Mouse (Mus musculus) forebrain, embryonic 12.5 days (tissue): Measurements from ENCODE around the gene Snx29. TPM values are rescaled to one million over a fixed set of nuclear protein-coding genes. Genes with fewer than 3 reads are reported as not detected.
A peak's percentile ranks its signal among the peaks of the same experiment; 100 is the strongest.

Source experiments
- ATAC-seq: fragments of 200-750 bp; cut with Nextera tagmentation; 2 replicates; pipeline ENCODE4 v1.8.0; 2017; ENCODE audit warnings: moderate TSS enrichment; ENCODE audit not compliant: low FRiP score
- H3K27ac ChIP-seq: fragments of 300-500 bp; sonication (generic); 2 replicates; pipeline ENCODE4 v1.5.1; 2016; ENCODE audit warnings: mild to moderate bottlenecking
- H3K27me3 ChIP-seq: fragments of 300-500 bp; sonication (generic); 2 replicates; pipeline ENCODE4 v1.6.1; 2016; ENCODE audit warnings: mild to moderate bottlenecking
- H3K36me3 ChIP-seq: fragments of 300-500 bp; sonication (generic); replicated peaks from 2 replicates; pipeline ENCODE4 v1.6.1; 2016; ENCODE audit warnings: mild to moderate bottlenecking
- H3K4me1 ChIP-seq: fragments of 300-500 bp; sonication (generic); 2 replicates; pipeline ENCODE4 v1.6.1; 2016
- H3K4me2 ChIP-seq: fragments of 300-500 bp; sonication (generic); 2 replicates; pipeline ENCODE4 v1.6.1; 2016; ENCODE audit warnings: mild to moderate bottlenecking, moderate library complexity
- H3K4me3 ChIP-seq: fragments of 300-500 bp; sonication (generic); replicated peaks from 2 replicates; pipeline ENCODE4 v1.5.1; 2016; ENCODE audit warnings: mild to moderate bottlenecking
- H3K9ac ChIP-seq: fragments of 300-500 bp; sonication (generic); 2 replicates; pipeline ENCODE4 v1.6.1; 2016; ENCODE audit warnings: mild to moderate bottlenecking
- H3K9me3 ChIP-seq: fragments of 300-500 bp; sonication (generic); 2 replicates; pipeline ENCODE4 v1.6.1; 2016
- WGBS: fragments of 180-500 bp; shearing (Covaris S2); methylation state at CpG from one replicate; pipeline ENCODE4 v1.1.7; 2016; 5-methylcytosine and 5-hydroxymethylcytosine counted together
- polyA plus RNA-seq: library from polyadenylated mRNA; unstranded; fragments of >200 nt; fragmentation: Nextera tagmentation; extraction: Ambion mirVana; gene quantifications from 2 replicates; pipeline ENCODE4 v1.2.1, GENCODE M21; 2016

The Snx29 gene
- polyA plus RNA-seq, 1 experiment from 2014 or later = 16.4 TPM

DNA sequence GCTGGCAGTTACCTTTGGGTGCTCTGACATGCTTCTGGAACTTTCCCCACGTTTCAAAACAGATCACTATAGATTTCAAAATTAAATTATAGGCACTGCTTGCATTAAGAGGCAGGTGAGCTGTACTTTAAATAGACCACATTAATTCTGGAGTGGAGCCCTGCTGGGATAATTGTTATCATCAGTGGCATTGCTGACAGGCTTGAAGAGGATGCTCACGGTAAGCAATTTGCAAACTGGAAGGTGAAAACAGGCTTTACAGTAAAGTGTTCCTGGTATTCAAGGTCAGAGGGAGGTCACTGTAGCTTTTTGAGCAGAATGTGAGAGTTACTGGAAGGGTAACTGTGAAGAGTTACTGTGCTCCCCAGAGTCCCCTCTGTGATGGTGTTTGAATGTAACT, 66.6 kb downstream of the Snx29 start:
- ATAC-seq = no peak
- no peak overlapping the region for H3K27ac ChIP-seq
- H3K4me3 ChIP-seq = no peak overlapping the region
- H3K36me3 ChIP-seq = no peaks in the 10 kb centered on the region
- H3K4me1 ChIP-seq = no peaks in the 10 kb centered on the region
- H3K9ac ChIP-seq = no peak overlapping the region
- WGBS = 35% methylated on average over 2 of the region's 2 CpGs
- H3K9me3 ChIP-seq = no peaks in the 10 kb centered on the region
- H3K27me3 ChIP-seq = no peaks in the 10 kb centered on the region
- H3K4me2 ChIP-seq = no peak overlapping the region

DNA sequence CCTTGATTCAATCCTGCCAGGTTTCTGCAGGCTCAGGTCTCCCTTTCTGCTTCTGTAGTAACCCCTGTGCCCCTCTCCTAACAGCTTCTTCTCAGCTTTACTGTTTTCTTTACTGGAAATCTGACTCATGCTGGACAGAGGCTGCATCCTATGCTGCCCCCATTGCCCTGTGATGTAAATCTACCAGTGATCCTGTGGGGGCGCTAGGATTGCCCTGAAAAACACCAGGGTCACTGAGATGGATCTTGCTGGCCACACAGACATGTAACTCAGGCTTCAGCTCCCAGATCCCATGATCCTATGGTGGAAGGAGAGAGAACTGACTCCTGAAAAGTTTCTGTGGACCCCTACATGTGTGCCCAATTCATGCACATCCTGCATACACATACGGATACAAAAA, 73.9 kb downstream of the Snx29 start:
- Histone ChIP-seq H3K36me3 (no peaks in the 10 kb centered on the region), H3K4me2 (no peak overlapping the region), H3K4me3 (no peak overlapping the region), H3K9ac (no peak overlapping the region), H3K4me1 (no peaks in the 10 kb centered on the region), H3K9me3 (no peaks in the 10 kb centered on the region), H3K27me3 (no peaks in the 10 kb centered on the region), H3K27ac (no peak overlapping the region)
- ATAC-seq = no peak
- WGBS = 58% methylated on average over 2 of the region's 2 CpGs

DNA sequence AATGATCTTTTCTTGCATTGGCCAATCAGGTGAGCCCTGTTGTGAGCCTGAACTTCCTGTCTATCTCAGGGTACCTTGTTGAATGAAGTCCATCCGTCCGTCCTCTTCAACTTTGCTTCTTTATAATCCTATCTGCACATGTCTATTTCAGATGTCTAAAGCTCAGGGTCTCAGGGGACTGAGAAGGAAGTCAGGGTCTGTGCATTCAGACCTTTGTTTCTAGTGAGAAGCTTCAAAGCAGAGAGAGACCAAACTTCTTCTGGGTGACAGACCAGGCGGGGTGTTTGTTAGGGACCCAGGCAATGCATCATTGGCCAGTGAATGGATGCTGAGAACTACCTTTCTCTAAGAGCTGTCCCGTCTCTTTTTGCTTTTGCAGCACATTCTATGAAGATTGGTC, 76.7 kb downstream of the Snx29 start:
- 91% methylated on average over 4 of the region's 4 CpGs for whole genome bisulfite sequencing

DNA sequence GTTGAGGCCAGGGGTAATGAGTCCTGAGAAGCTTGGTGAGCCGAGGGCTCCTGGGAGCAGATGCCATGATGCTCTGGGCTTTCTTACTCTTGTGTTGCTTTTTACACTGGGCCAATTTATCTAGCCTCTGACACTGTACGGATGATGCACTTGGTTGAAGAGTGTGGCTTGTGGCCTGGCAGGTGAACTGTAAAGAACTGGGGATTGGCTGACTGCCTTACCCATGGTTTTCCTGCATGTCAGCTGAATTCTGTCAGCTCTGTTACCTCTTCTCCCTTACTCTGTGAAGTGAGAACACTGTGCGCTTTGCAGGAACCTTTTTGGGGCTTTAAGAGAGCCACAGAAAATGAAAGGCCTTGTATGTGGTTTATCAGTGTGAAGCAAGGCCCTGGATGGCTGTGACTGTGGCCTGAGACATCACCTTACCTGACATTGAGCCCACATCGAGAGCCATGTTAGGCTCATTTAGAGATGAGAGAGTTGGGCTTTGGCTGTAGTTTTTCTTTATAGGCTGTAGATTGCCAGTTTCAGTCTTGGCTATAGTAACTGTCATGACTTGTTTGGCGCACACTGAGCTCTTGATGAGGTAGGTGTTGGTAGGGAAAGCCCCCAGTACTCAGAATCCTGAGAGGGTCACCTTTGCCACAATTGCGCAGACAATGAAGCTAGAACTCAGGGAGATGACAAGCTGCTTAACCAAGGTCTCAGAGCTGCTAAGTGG, 77.3 kb downstream of the Snx29 start:
- no peak for ATAC-seq
- 93% methylated on average over 6 of the region's 6 CpGs for WGBS
- no peaks in the 10 kb centered on the region for H3K9me3 ChIP-seq

More for the DNA sequence above, 76.7 kb downstream of the Snx29 start:
- Histone ChIP-seq H3K9ac (no peak overlapping the region), H3K4me2 (no peak overlapping the region), H3K27me3 (no peaks in the 10 kb centered on the region), H3K36me3 (0 out of 2 replicates have a peak, but pooled peaks cover 2% of the 10 kb centered on the region), H3K4me1 (no peaks in the 10 kb centered on the region), H3K4me3 (no peak overlapping the region), H3K27ac (no peak overlapping the region), H3K9me3 (no peaks in the 10 kb centered on the region)
- ATAC-seq = no peak

DNA sequence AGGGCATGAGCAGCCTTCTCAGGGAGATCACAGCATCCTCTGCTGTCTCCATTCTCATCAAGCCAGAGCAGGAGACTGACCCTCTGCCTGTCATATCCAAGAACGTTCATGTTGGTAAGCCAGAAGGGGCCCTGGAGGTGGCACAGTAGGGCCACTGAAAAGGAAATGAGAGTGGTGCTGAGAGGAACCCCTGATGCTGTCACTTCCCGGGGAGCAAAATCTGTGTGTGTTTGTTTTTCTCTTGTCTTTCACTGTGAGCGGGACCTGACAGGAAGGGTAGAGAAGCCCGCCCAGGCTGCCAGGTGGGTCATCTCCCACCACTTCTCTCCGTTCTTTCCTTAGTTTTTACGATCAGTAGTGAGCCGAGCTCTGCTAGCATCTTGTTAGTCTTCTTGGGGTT, 78.2 kb downstream of the Snx29 start:
- no peak for ATAC-seq
- H3K9ac ChIP-seq = no peak overlapping the region
- no peaks in the 10 kb centered on the region for H3K27me3 ChIP-seq
- no peak overlapping the region for H3K27ac ChIP-seq
- no peak overlapping the region for H3K4me2 ChIP-seq
- H3K4me1 ChIP-seq = no peaks in the 10 kb centered on the region
- 82% methylated on average over 7 of the region's 7 CpGs for WGBS
- no peak overlapping the region for H3K4me3 ChIP-seq
- H3K36me3 ChIP-seq = 0 out of 2 replicates have a peak, but pooled peaks cover 2% of the 10 kb centered on the region
- no peaks in the 10 kb centered on the region for H3K9me3 ChIP-seq

More for the DNA sequence above, 77.3 kb downstream of the Snx29 start:
- H3K27ac ChIP-seq = no peak overlapping the region
- H3K9ac ChIP-seq = no peak overlapping the region
- no peak overlapping the region for H3K4me2 ChIP-seq
- H3K4me3 ChIP-seq = no peak overlapping the region
- no peaks in the 10 kb centered on the region for H3K4me1 ChIP-seq
- no peaks in the 10 kb centered on the region for H3K27me3 ChIP-seq
- H3K36me3 ChIP-seq = 0 out of 2 replicates have a peak, but pooled peaks cover 2% of the 10 kb centered on the region

DNA sequence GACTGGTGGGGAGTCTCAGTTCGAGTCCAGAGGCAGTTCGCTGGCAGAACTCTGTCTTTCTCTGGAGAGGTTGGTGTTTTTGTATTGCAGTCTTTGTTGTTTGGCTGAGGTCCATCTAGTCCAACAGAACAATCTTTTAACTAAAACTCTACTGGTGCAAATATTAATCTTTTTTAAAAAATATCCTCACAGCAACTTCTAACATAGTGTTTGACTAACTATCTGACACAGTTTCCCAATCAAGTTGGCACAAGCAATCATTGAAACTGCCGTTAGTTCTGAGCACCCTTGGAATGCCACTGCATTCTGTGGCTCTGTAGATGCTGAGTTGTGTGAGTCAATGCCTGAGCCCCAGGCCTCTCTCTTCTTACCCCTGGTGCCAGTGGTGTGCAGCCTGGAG, 82.5 kb downstream of the Snx29 start:
- 76% methylated on average over 3 of the region's 3 CpGs for WGBS
- H3K9ac ChIP-seq = no peak overlapping the region
- no peaks in the 10 kb centered on the region for H3K27me3 ChIP-seq
- no peak overlapping the region for H3K27ac ChIP-seq
- H3K4me3 ChIP-seq = no peak overlapping the region
- H3K4me1 ChIP-seq = no peaks in the 10 kb centered on the region
- no peaks in the 10 kb centered on the region for H3K9me3 ChIP-seq
- 0 out of 2 replicates have a peak, but pooled peaks cover 2% of the 10 kb centered on the region for H3K36me3 ChIP-seq
- ATAC-seq = no peak
- no peak overlapping the region for H3K4me2 ChIP-seq

DNA sequence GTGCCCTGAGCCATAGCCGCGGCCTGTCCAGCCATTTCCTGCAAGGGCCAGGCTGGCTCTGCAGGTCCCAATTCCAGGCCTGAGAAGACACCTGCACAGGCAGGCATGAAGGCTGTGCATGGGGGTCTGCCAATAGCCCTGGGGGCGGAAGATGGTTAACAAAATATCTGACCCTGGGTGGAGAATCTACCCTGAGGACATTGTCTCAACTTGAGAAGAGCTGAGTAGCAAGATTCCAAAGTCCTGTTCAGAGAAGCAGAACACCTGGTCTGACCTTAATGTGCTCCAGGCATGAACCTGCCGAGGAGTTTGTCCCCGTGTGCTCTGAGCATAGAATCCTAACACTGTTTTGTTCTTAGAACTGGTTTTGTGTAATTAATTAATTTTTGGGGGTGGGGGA, 83.5 kb downstream of the Snx29 start:
- WGBS = 84% methylated on average over 5 of the region's 5 CpGs
- H3K9me3 ChIP-seq = no peaks in the 10 kb centered on the region
- H3K4me2 ChIP-seq = no peak overlapping the region
- no peak overlapping the region for H3K9ac ChIP-seq
- 0 out of 2 replicates have a peak, but pooled peaks cover 2% of the 10 kb centered on the region for H3K36me3 ChIP-seq
- no peak for ATAC-seq
- no peak overlapping the region for H3K4me3 ChIP-seq
- no peaks in the 10 kb centered on the region for H3K27me3 ChIP-seq
- H3K4me1 ChIP-seq = no peaks in the 10 kb centered on the region
- H3K27ac ChIP-seq = no peak overlapping the region

DNA sequence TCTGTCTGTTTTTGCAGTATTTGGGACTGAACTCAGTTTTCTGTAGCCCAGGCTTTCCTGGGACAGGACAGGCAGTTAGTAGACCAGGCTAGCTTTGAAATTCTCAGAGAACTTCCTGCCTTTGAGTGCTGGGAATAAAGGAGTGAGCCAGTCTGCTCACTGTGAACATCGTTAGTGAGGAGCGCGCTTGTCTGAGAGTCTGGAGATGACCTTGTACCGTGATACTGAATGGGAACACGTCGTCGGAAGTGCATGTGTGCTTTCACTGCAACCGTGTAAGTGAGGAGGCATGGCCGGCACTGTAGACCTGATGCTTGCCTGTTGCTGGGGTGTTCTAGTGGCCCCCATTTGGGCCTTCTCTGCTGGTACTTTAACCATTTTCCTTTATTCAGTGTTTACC, 83.9 kb downstream of the Snx29 start:
- no peak overlapping the region for H3K9ac ChIP-seq
- no peak overlapping the region for H3K4me3 ChIP-seq
- 0 out of 2 replicates have a peak, but pooled peaks cover 2% of the 10 kb centered on the region for H3K36me3 ChIP-seq
- H3K27ac ChIP-seq = no peak overlapping the region
- H3K4me2 ChIP-seq = no peak overlapping the region
- no peak for ATAC-seq
- no peaks in the 10 kb centered on the region for H3K27me3 ChIP-seq
- H3K9me3 ChIP-seq = no peaks in the 10 kb centered on the region
- no peaks in the 10 kb centered on the region for H3K4me1 ChIP-seq
- 83% methylated on average over 9 of the region's 9 CpGs for WGBS

DNA sequence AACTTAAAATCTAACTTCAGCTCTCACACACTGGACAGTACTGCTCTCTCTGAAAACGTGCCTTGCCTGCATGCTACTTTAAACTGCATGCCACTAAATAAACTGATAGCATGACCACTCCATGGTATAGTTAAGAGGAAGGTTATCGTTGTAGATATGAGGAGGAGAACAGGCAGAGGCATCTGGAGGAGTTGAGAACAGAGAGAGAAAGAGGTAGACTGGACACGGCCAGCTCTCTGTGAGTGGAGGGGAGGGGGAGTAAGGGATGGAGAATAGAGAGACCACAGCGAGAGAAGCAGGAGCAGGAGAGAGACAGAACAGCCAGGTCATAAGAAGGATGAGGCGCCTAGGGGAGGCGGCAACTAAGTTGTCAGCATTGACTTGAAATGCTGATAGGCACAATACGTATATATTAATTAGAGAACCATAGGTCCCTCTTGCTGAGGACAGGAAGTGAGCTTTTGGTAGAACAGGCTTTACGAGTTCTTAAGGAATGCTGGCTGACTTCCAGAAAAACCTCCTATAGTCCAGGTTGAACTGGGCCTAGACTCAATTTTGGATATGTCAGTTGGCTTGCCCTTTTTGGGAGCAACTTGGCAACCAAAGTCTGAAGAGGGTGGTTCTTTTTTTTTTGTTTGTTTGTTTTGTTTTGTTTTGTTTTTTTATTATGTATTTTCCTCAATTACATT, 85.4 kb downstream of the Snx29 start:
- 84% methylated on average over 8 of the region's 8 CpGs for WGBS
- ATAC-seq = no peak
- no peak overlapping the region for H3K4me3 ChIP-seq
- no peak overlapping the region for H3K27ac ChIP-seq
- H3K36me3 ChIP-seq = 0 out of 2 replicates have a peak, but pooled peaks cover 2% of the 10 kb centered on the region
- H3K4me2 ChIP-seq = no peak overlapping the region
- H3K9me3 ChIP-seq = no peaks in the 10 kb centered on the region
- no peaks in the 10 kb centered on the region for H3K4me1 ChIP-seq
- H3K9ac ChIP-seq = no peak overlapping the region
- H3K27me3 ChIP-seq = no peaks in the 10 kb centered on the region

DNA sequence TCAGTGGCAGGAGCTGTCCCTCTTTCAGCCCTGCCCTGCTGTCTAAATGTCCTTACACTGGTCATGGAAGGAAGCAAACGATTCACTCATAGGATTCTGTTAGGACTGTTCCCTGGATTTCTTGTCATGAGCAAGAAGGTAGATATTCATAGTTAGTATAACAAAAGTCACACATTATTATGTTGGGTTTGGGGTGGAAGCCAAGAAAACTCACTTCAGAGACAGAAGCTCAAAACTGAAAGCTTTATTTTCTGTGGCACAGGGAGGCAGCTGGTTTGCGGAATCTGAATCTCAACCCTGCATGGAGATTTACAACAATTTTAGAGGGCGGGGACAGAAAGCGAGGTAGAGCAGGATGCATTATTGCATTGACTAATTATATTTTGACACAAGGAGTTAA, 86.0 kb downstream of the Snx29 start:
- H3K9ac ChIP-seq = no peak overlapping the region
- H3K27me3 ChIP-seq = no peaks in the 10 kb centered on the region
- no peaks in the 10 kb centered on the region for H3K9me3 ChIP-seq
- ATAC-seq = no peak
- H3K4me1 ChIP-seq = no peaks in the 10 kb centered on the region
- H3K36me3 ChIP-seq = 0 out of 2 replicates have a peak, but pooled peaks cover 2% of the 10 kb centered on the region
- H3K27ac ChIP-seq = no peak overlapping the region
- H3K4me3 ChIP-seq = no peak overlapping the region
- WGBS = 91% methylated on average over 4 of the region's 4 CpGs
- H3K4me2 ChIP-seq = no peak overlapping the region

DNA sequence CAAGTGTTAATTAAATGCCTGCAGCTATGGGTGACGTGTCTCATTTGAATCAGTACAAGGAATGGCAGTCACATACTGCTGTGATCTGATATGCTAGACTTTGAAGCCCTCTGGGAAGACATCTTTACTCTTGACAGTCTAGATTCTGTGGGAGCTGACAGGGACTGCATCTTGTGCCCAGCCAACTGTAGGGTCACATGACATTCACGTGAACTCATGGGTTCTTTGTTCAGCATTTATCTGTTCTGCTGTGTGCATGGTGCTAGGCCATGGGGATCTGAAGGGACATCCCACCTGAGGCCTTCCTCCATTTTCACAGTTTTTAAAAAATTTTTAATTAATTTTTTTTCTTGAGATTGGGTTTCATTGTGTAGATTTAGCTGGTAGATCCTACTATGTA, 91.9 kb downstream of the Snx29 start:
- no peaks in the 10 kb centered on the region for H3K9me3 ChIP-seq
- H3K9ac ChIP-seq = no peak overlapping the region
- no peak for ATAC-seq
- 74% methylated on average over 2 of the region's 2 CpGs for WGBS
- H3K4me2 ChIP-seq = no peak overlapping the region
- no peak overlapping the region for H3K4me3 ChIP-seq
- H3K27me3 ChIP-seq = no peaks in the 10 kb centered on the region
- H3K27ac ChIP-seq = no peak overlapping the region
- no peaks in the 10 kb centered on the region for H3K4me1 ChIP-seq
- H3K36me3 ChIP-seq = no peaks in the 10 kb centered on the region

DNA sequence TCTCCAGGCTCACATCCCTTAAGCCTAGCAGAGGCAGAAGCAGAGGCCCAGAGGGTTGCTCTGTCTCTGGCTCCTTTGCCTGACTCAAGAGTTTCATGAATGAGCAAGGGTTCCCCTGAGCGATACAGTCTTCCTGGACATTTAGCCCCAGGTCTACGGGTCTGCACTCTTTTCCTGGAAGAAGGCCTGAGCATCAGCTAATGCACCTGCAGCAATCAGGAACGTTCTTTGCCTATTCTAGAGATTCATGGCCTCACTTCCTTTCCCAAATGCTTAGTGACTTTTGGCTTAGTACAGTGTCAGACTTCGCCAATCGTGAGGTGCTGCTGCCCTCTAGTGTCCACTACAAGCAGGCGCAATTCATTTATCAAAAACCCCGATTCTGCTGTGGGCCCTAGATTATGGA, 95.5 kb downstream of the Snx29 start:
- H3K36me3 ChIP-seq = peaks cover 9% of the 10 kb centered on the region; the same call in 1 of the 2 replicates
- peak; percentile 74 for ATAC-seq
- WGBS = 17% methylated on average over 7 of the region's 7 CpGs

More for the DNA sequence above, 95.5 kb downstream of the Snx29 start:
- Histone ChIP-seq H3K9ac (no peak overlapping the region), H3K4me2 (no peak overlapping the region), H3K4me3 (no peak overlapping the region), H3K27me3 (no peaks in the 10 kb centered on the region), H3K4me1 (no peaks in the 10 kb centered on the region), H3K27ac (no peak overlapping the region), H3K9me3 (no peaks in the 10 kb centered on the region)
